12 mouse cellular contexts compared by ENCODE assay signal in the genomic region with DNA sequence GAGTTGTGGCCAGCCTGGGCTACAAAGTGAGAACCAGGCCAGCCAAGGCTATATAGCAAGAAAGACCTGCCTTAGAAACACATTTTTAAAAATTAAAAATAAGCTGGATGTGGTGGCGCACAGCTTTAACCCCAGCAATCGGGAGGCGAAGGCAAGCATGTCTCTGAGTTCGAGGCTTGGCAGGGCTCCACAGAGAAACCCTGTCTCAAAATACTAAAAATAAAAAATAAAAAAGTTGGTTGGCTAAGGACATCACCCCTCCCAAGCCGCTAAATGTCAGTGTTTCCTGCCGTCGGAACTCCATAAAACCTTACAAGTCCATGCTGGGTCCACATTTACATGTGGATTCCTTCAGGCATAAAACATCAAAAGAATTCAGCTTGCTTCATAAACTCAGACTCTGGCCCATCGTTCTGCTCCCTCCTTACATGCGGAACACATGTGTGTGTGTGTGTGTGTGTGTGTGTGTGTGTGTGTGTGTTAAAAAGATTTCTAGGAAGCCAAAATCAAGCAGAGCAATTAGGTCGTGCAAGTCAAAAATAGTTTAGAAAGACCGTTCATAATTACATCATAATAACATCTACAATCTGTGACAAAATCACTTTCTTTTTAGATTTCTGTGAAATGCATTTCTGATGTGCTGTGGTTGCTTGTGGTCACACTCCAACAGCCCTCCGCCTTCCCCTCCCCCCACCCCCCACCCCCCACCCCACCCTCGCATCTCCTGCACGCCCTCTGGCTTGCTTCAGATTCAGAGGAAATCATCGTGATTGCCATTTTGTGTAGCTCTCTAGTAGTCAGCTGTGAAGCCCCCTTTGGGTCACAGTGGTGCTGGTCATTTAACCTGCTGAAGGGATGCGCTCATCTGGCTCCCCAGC. TPM values are rescaled to one million over a fixed set of nuclear protein-coding genes. Genes with fewer than 3 reads are reported as not detected.
DNase-seq lines count a peak whose midpoint lies in the region; ATAC-seq lines count a peak whose summit lies in the region.
"Had no signal": no experiment of that assay in that cellular context is flagged by ENCODE, and none has a peak within 500 bp of the region (broad histone marks: within the 10 kb centered on the region; RNA-seq: fewer than 3 reads in every experiment).

No protein-coding gene starts in this region.

- DNase-seq in neural tube, embryonic 11.5 days (ENCODE audit: low spot score): no peak
- no peak for DNase-seq in neural tube, embryonic 10.5 days (ENCODE audit: extremely low spot score, low spot score)
- no peak for DNase-seq in ovary, postnatal 10 days (ENCODE audit: low spot score)
- no peak for DNase-seq in right cerebral cortex, adult 18-20 months
- DNase-seq: heart, adult 2 months had no signal

- peak overlapping the region; percentile 45 for H3K9ac ChIP-seq in neural tube, embryonic 11.5 days (ENCODE audit: low read length)
- H3K9ac ChIP-seq in forebrain, embryonic 13.5 days: no peak overlapping the region
- peak overlapping the region; percentile 32 for H3K9ac ChIP-seq in limb, embryonic 13.5 days
- no peak overlapping the region for H3K9ac ChIP-seq in stomach, embryonic 15.5 days
- H3K9ac ChIP-seq: intestine, embryonic 15.5 days had no signal

- H3K27me3 ChIP-seq in neural tube, embryonic 11.5 days (ENCODE audit: control insufficient read depth, insufficient read depth, low read length): no peaks in the 10 kb centered on the region
- H3K27me3 ChIP-seq in forebrain, embryonic 13.5 days: no peaks in the 10 kb centered on the region
- no peaks in the 10 kb centered on the region for H3K27me3 ChIP-seq in limb, embryonic 13.5 days
- H3K27me3 ChIP-seq in stomach, embryonic 15.5 days (replicated peaks): no peaks in the 10 kb centered on the region
- H3K27me3 ChIP-seq: intestine, embryonic 15.5 days had no signal

- H3K4me2 ChIP-seq in neural tube, embryonic 11.5 days (ENCODE audit: low read depth): no peak overlapping the region
- H3K4me2 ChIP-seq in forebrain, embryonic 13.5 days: peak overlapping the region; percentile 28; the same call in 1 of the 2 replicates
- H3K4me2 ChIP-seq in limb, embryonic 13.5 days (replicated peaks): peak overlapping the region; percentile 39
- H3K4me2 ChIP-seq in stomach, embryonic 15.5 days: no peak overlapping the region
- H3K4me2 ChIP-seq: intestine, embryonic 15.5 days; liver, embryonic 11.5 days had no signal

- peak overlapping the region; percentile 64; the same call in 1 of the 2 replicates for H3K27ac ChIP-seq in neural tube, embryonic 11.5 days (ENCODE audit: low read depth, low read length)
- H3K27ac ChIP-seq in forebrain, embryonic 13.5 days: no peak overlapping the region
- H3K27ac ChIP-seq in limb, embryonic 13.5 days: peak overlapping the region; percentile 87
- H3K27ac ChIP-seq in stomach, embryonic 15.5 days: 0 out of 2 replicates have a peak overlapping the region, but pooled peaks have one; percentile 18
- H3K27ac ChIP-seq: heart, adult 2 months; intestine, embryonic 15.5 days had no signal

- ATAC-seq in neural tube, embryonic 11.5 days (ENCODE audit: insufficient read depth, low FRiP score, low TSS enrichment): no peak
- 0 out of 2 replicates have a peak, but pooled peaks have one; percentile 19 for ATAC-seq in forebrain, embryonic 13.5 days
- peak; percentile 66 for ATAC-seq in limb, embryonic 13.5 days (ENCODE audit: low FRiP score, low read depth)
- ATAC-seq in stomach, embryonic 15.5 days (ENCODE audit: insufficient read depth, low FRiP score, low read depth): no peak
- ATAC-seq: intestine, embryonic 15.5 days had no signal

- no peak overlapping the region for H3K4me3 ChIP-seq in neural tube, embryonic 11.5 days (ENCODE audit: low read depth, low read length)
- H3K4me3 ChIP-seq in forebrain, embryonic 13.5 days: no peak overlapping the region
- H3K4me3 ChIP-seq in limb, embryonic 13.5 days: no peak overlapping the region
- H3K4me3 ChIP-seq in stomach, embryonic 15.5 days (replicated peaks): no peak overlapping the region
- H3K4me3 ChIP-seq: heart, adult 2 months; intestine, embryonic 15.5 days; myocyte had no signal

- H3K4me1 ChIP-seq in neural tube, embryonic 11.5 days (ENCODE audit: control insufficient read depth, insufficient read depth, low read length): peaks cover 3% of the 10 kb centered on the region; the same call in 1 of the 2 replicates
- H3K4me1 ChIP-seq in forebrain, embryonic 13.5 days: peaks cover 4% of the 10 kb centered on the region; the same call in 1 of the 2 replicates
- peaks cover 20% of the 10 kb centered on the region for H3K4me1 ChIP-seq in limb, embryonic 13.5 days
- H3K4me1 ChIP-seq in stomach, embryonic 15.5 days: peaks cover 4% of the 10 kb centered on the region; the same call in 1 of the 2 replicates

- H3K9me3 ChIP-seq in neural tube, embryonic 11.5 days (ENCODE audit: control insufficient read depth, low read length): no peaks in the 10 kb centered on the region
- no peaks in the 10 kb centered on the region for H3K9me3 ChIP-seq in forebrain, embryonic 13.5 days (replicated peaks)
- H3K9me3 ChIP-seq in limb, embryonic 13.5 days: no peaks in the 10 kb centered on the region
- no peaks in the 10 kb centered on the region for H3K9me3 ChIP-seq in stomach, embryonic 15.5 days
- H3K9me3 ChIP-seq: intestine, embryonic 15.5 days had no signal

- 59% methylated on average over 15 of the region's 16 CpGs for WGBS in neural tube, embryonic 11.5 days
- 58% methylated on average over 16 of the region's 16 CpGs for WGBS in forebrain, embryonic 13.5 days
- 25% methylated on average over 15 of the region's 16 CpGs for WGBS in limb, embryonic 13.5 days
- 49% methylated on average over 15 of the region's 16 CpGs for WGBS in stomach, embryonic 15.5 days

- H3K36me3 ChIP-seq in neural tube, embryonic 11.5 days (ENCODE audit: control insufficient read depth, insufficient read depth, low read length): no peaks in the 10 kb centered on the region
- no peaks in the 10 kb centered on the region for H3K36me3 ChIP-seq in forebrain, embryonic 13.5 days (ENCODE audit: poor library complexity, severe bottlenecking)
- H3K36me3 ChIP-seq in limb, embryonic 13.5 days: no peaks in the 10 kb centered on the region
- no peaks in the 10 kb centered on the region for H3K36me3 ChIP-seq in stomach, embryonic 15.5 days
- H3K36me3 ChIP-seq: intestine, embryonic 15.5 days had no signal

RNA-seq across cellular contexts. Expression of a gene that starts 56.7 kb away (rescaled TPM):
- polyA plus RNA-seq in neural tube, embryonic 11.5 days (2014; fragmentation: Nextera tagmentation; extraction: Ambion mirVana): 0.41 and 0.58 TPM in 2 replicates
- polyA plus RNA-seq in forebrain, embryonic 13.5 days (2015; fragmentation: Nextera tagmentation; extraction: Ambion mirVana): not detected in 2 replicates
- 0.19 and 0.43 TPM in 2 replicates for polyA plus RNA-seq in limb, embryonic 13.5 days (2015; fragmentation: Nextera tagmentation; extraction: Ambion mirVana)
- polyA plus RNA-seq in stomach, embryonic 15.5 days (2015; fragmentation: Nextera tagmentation; extraction: Ambion mirVana): 1.8 and 3.0 TPM in 2 replicates
- polyA plus RNA-seq: myocyte; spleen, adult 2 months had no signal

Comparison
In these comparisons a context has a peak if more than half of its experiments do, and no peak if none do; other contexts are left out.
1. ATAC-seq: peak in forebrain, embryonic 13.5 days (single experiment) and limb, embryonic 13.5 days (single experiment); none in neural tube, embryonic 11.5 days (single experiment) and stomach, embryonic 15.5 days (single experiment).
2. H3K4me2 ChIP-seq: peak in forebrain, embryonic 13.5 days (single experiment) and limb, embryonic 13.5 days (single experiment); none in neural tube, embryonic 11.5 days (single experiment) and stomach, embryonic 15.5 days (single experiment).
3. H3K9ac ChIP-seq: peak in neural tube, embryonic 11.5 days (single experiment) and limb, embryonic 13.5 days (single experiment); none in forebrain, embryonic 13.5 days (single experiment) and stomach, embryonic 15.5 days (single experiment).